Mouse (Mus musculus): ENCODE measurements around the gene Katna1.

DNA sequence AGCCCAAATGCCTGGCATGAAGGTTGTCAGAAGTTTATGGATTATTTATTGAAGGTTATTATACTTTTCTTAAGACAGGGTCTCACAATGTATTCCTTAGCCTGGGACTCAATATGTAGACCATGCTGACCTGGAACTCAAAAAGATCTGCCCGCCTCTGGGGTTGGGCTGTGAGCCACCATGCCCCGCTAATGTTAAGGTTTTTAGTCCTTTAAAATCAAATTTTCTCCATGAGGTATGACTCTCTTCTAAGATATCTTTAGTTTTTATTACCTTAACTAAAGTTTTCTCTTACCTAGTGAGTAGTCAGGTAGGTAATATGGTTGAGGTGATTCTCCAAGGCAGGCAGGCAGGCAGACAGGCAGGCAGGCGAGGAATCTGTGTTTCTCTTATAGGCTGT is 43.6 kb upstream of the Katna1 start:
- TF ChIP-seq GATA1 (IDR thresholded peaks at IDR 0.05; ENCODE audit: low read depth, low read length) (no peak), POLR2A (IDR thresholded peaks at IDR 0.05; ENCODE audit: control insufficient read depth in 1 of 2, insufficient read depth in 1 of 2, low read depth in 1 of 2, low read length in 2 of 2, poor library complexity in 1 of 2) (no peak), MXI1 (IDR thresholded peaks at IDR 0.05; ENCODE audit: low read depth, low read length) (no peak), HCFC1 (IDR thresholded peaks at IDR 0.05; ENCODE audit: low read depth, low read length) (no peak), MAZ (IDR thresholded peaks at IDR 0.05; ENCODE audit: low read depth, low read length) (no peak), UBTF (IDR thresholded peaks at IDR 0.05; ENCODE audit: borderline replicate concordance, insufficient read depth, low read depth, low read length) (no peak), EP300 (IDR thresholded peaks at IDR 0.05; ENCODE audit: low read depth in 1 of 2, low read length in 2 of 2) (no peak), CTCF (IDR thresholded peaks at IDR 0.05 in 2 of 3, conservative IDR thresholded peaks at IDR 0.05 in 1 of 3; ENCODE audit: control insufficient read depth in 1 of 3, insufficient read depth in 1 of 3, low read depth in 2 of 3, low read length in 3 of 3, poor library complexity in 1 of 3, severe bottlenecking in 1 of 3) (no peak)

All from MEL (cell line).